ENCODE assay signal across 24 mouse cellular contexts in the genomic region with DNA sequence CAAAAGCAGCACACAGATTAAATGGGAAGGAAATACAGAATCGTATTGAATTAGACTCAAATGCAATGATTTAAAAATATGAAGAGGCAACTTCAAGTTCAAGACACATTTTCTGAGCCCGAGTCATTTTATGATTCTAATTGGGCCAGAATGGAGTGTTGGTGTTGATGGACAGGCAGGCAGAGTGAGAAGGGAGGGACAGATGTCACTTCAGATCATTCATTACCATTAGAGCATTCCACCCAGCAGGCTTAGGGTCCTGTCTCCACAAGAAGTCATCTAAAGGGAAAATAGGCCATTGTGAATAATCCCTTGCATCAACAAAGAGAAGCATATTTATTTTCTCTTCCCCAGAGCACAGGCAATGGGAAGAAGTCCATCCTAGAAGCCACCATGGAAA.
A peak's percentile ranks its signal among the peaks of the same experiment; 100 is the strongest.
DNase-seq lines count a peak whose midpoint lies in the region; ATAC-seq and TF ChIP-seq lines count a peak whose summit lies in the region.
"Had no signal": no experiment of that assay in that cellular context is flagged by ENCODE, and none has a peak within 500 bp of the region (broad histone marks: within the 10 kb centered on the region; RNA-seq: fewer than 3 reads in every experiment).

No protein-coding gene starts in this region.

- H3K36me3 ChIP-seq in hindbrain, embryonic 12.5 days, result no peaks in the 10 kb centered on the region
- H3K36me3 ChIP-seq in hindbrain, embryonic 16.5 days (ENCODE audit: control insufficient read depth, insufficient read depth, low read length), result no peaks in the 10 kb centered on the region
- H3K36me3 ChIP-seq in midbrain, embryonic 11.5 days (ENCODE audit: control insufficient read depth, insufficient read depth, low read length), result no peaks in the 10 kb centered on the region
- no peaks in the 10 kb centered on the region for H3K36me3 ChIP-seq in midbrain, embryonic 15.5 days (replicated peaks)
- no peaks in the 10 kb centered on the region for H3K36me3 ChIP-seq in midbrain, postnatal 0 days (ENCODE audit: insufficient read depth, low read length)
- no peaks in the 10 kb centered on the region for H3K36me3 ChIP-seq in midbrain, embryonic 13.5 days
- H3K36me3 ChIP-seq: embryonic facial prominence, embryonic 13.5 days; embryonic facial prominence, embryonic 15.5 days; forebrain, embryonic 10.5 days; forebrain, embryonic 12.5 days had no signal

- 82% methylated on average over 2 of the region's 2 CpGs for WGBS in hindbrain, embryonic 12.5 days
- WGBS in hindbrain, embryonic 16.5 days, result 67% methylated on average over 2 of the region's 2 CpGs
- WGBS in midbrain, embryonic 11.5 days, result 67% methylated on average over 2 of the region's 2 CpGs
- WGBS in midbrain, embryonic 15.5 days, result 53% methylated on average over 2 of the region's 2 CpGs
- WGBS in midbrain, postnatal 0 days, result 47% methylated on average over 2 of the region's 2 CpGs
- WGBS in midbrain, embryonic 13.5 days, result 57% methylated on average over 2 of the region's 2 CpGs

- DNase-seq in midbrain, embryonic 11.5 days (ENCODE audit: low spot score, missing footprints), result peak; percentile 77
- no peak for DNase-seq in midbrain, postnatal 0 days (ENCODE audit: low spot score)
- peak; percentile 46 for DNase-seq in retina, postnatal 1 day
- DNase-seq in retina, embryonic 14.5 days (ENCODE audit: low spot score), result no peak
- DNase-seq: adrenal gland, adult 2 months; adrenal gland, postnatal 10 days; adrenal gland, postnatal 25 days; cerebellum, adult 11 months; cerebellum, adult 18-20 months; cerebellum, adult 8-10 months; cerebellum, adult 9-11 months; cerebellum, postnatal 14 days; cerebellum, postnatal 36 days; embryo, embryonic 11 days had no signal

- H3K9ac ChIP-seq in hindbrain, embryonic 12.5 days, result no peak overlapping the region
- H3K9ac ChIP-seq in hindbrain, embryonic 16.5 days (ENCODE audit: low read depth, low read length), result no peak overlapping the region
- no peak overlapping the region for H3K9ac ChIP-seq in midbrain, embryonic 11.5 days (ENCODE audit: low read length)
- no peak overlapping the region for H3K9ac ChIP-seq in midbrain, embryonic 15.5 days
- H3K9ac ChIP-seq in midbrain, postnatal 0 days (replicated peaks; ENCODE audit: low read length, poor library complexity, severe bottlenecking), result no peak overlapping the region
- no peak overlapping the region for H3K9ac ChIP-seq in midbrain, embryonic 13.5 days (replicated peaks)
- H3K9ac ChIP-seq: embryonic facial prominence, embryonic 13.5 days; embryonic facial prominence, embryonic 15.5 days; forebrain, embryonic 12.5 days had no signal

- no peaks in the 10 kb centered on the region for H3K27me3 ChIP-seq in hindbrain, embryonic 12.5 days
- H3K27me3 ChIP-seq in hindbrain, embryonic 16.5 days (replicated peaks; ENCODE audit: control insufficient read depth, insufficient read depth, low read length), result no peaks in the 10 kb centered on the region
- H3K27me3 ChIP-seq in midbrain, embryonic 11.5 days (ENCODE audit: control insufficient read depth, insufficient read depth, low read length), result no peaks in the 10 kb centered on the region
- H3K27me3 ChIP-seq in midbrain, embryonic 15.5 days (replicated peaks), result no peaks in the 10 kb centered on the region
- no peaks in the 10 kb centered on the region for H3K27me3 ChIP-seq in midbrain, postnatal 0 days (ENCODE audit: insufficient read depth, low read length)
- no peaks in the 10 kb centered on the region for H3K27me3 ChIP-seq in midbrain, embryonic 13.5 days
- H3K27me3 ChIP-seq: embryonic facial prominence, embryonic 13.5 days; embryonic facial prominence, embryonic 15.5 days; forebrain, embryonic 12.5 days had no signal

- H3K27ac ChIP-seq in hindbrain, embryonic 12.5 days, result 0 out of 2 replicates have a peak overlapping the region, but pooled peaks have one; percentile 5
- H3K27ac ChIP-seq in hindbrain, embryonic 16.5 days (ENCODE audit: low read depth, low read length), result no peak overlapping the region
- H3K27ac ChIP-seq in midbrain, embryonic 11.5 days (ENCODE audit: low read depth, low read length), result no peak overlapping the region
- H3K27ac ChIP-seq in midbrain, embryonic 15.5 days, result no peak overlapping the region
- H3K27ac ChIP-seq in midbrain, postnatal 0 days (ENCODE audit: low read depth, low read length), result peak overlapping the region; percentile 13; the same call in 1 of the 2 replicates
- H3K27ac ChIP-seq in midbrain, embryonic 13.5 days, result no peak overlapping the region
- H3K27ac ChIP-seq: embryonic facial prominence, embryonic 13.5 days; embryonic facial prominence, embryonic 15.5 days; forebrain, embryonic 10.5 days; forebrain, embryonic 12.5 days had no signal

- TF ChIP-seq CTCF in midbrain, postnatal 0 days (IDR thresholded peaks at IDR 0.05), result no peak

- no peaks in the 10 kb centered on the region for H3K9me3 ChIP-seq in hindbrain, embryonic 12.5 days (replicated peaks)
- no peaks in the 10 kb centered on the region for H3K9me3 ChIP-seq in hindbrain, embryonic 16.5 days (ENCODE audit: control insufficient read depth, low read length)
- H3K9me3 ChIP-seq in midbrain, embryonic 11.5 days (ENCODE audit: control insufficient read depth, low read length), result no peaks in the 10 kb centered on the region
- no peaks in the 10 kb centered on the region for H3K9me3 ChIP-seq in midbrain, embryonic 15.5 days
- H3K9me3 ChIP-seq in midbrain, postnatal 0 days (ENCODE audit: low read length), result no peaks in the 10 kb centered on the region
- H3K9me3 ChIP-seq in midbrain, embryonic 13.5 days, result no peaks in the 10 kb centered on the region
- H3K9me3 ChIP-seq: embryonic facial prominence, embryonic 13.5 days; embryonic facial prominence, embryonic 15.5 days; forebrain, embryonic 10.5 days; forebrain, embryonic 12.5 days had no signal

- H3K4me1 ChIP-seq in hindbrain, embryonic 12.5 days, result no peaks in the 10 kb centered on the region
- H3K4me1 ChIP-seq in hindbrain, embryonic 16.5 days (ENCODE audit: control insufficient read depth, insufficient read depth, low read depth, low read length), result no peaks in the 10 kb centered on the region
- peaks cover 5% of the 10 kb centered on the region; the same call in 1 of the 2 replicates for H3K4me1 ChIP-seq in midbrain, embryonic 11.5 days (ENCODE audit: control insufficient read depth, insufficient read depth, low read length)
- 0 out of 2 replicates have a peak, but pooled peaks cover 5% of the 10 kb centered on the region for H3K4me1 ChIP-seq in midbrain, embryonic 15.5 days
- H3K4me1 ChIP-seq in midbrain, postnatal 0 days (ENCODE audit: insufficient read depth, low read length), result no peaks in the 10 kb centered on the region
- H3K4me1 ChIP-seq in midbrain, embryonic 13.5 days (replicated peaks), result peaks cover 9% of the 10 kb centered on the region; the same call in 1 of the 2 replicates
- H3K4me1 ChIP-seq: embryonic facial prominence, embryonic 13.5 days; embryonic facial prominence, embryonic 15.5 days; forebrain, embryonic 12.5 days had no signal

- H3K4me2 ChIP-seq in hindbrain, embryonic 12.5 days (replicated peaks), result no peak overlapping the region
- no peak overlapping the region for H3K4me2 ChIP-seq in hindbrain, embryonic 16.5 days (ENCODE audit: low read length)
- H3K4me2 ChIP-seq in midbrain, embryonic 11.5 days, result no peak overlapping the region
- H3K4me2 ChIP-seq in midbrain, embryonic 15.5 days, result no peak overlapping the region
- H3K4me2 ChIP-seq in midbrain, postnatal 0 days (ENCODE audit: low read depth, low read length, poor library complexity, severe bottlenecking), result no peak overlapping the region
- H3K4me2 ChIP-seq in midbrain, embryonic 13.5 days (replicated peaks), result no peak overlapping the region
- H3K4me2 ChIP-seq: embryonic facial prominence, embryonic 13.5 days; embryonic facial prominence, embryonic 15.5 days; forebrain, embryonic 12.5 days had no signal

- H3K4me3 ChIP-seq in hindbrain, embryonic 12.5 days, result no peak overlapping the region
- no peak overlapping the region for H3K4me3 ChIP-seq in hindbrain, embryonic 16.5 days (ENCODE audit: low read length)
- no peak overlapping the region for H3K4me3 ChIP-seq in midbrain, embryonic 11.5 days (ENCODE audit: low read depth, low read length)
- H3K4me3 ChIP-seq in midbrain, embryonic 15.5 days, result no peak overlapping the region
- no peak overlapping the region for H3K4me3 ChIP-seq in midbrain, postnatal 0 days (ENCODE audit: low read depth, low read length)
- no peak overlapping the region for H3K4me3 ChIP-seq in midbrain, embryonic 13.5 days (replicated peaks)
- H3K4me3 ChIP-seq: embryonic facial prominence, embryonic 13.5 days; embryonic facial prominence, embryonic 15.5 days; erythroblast, embryonic 14.5 days; forebrain, embryonic 10.5 days; forebrain, embryonic 12.5 days had no signal

- no peak for ATAC-seq in hindbrain, embryonic 12.5 days (ENCODE audit: low FRiP score)
- no peak for ATAC-seq in hindbrain, embryonic 16.5 days
- no peak for ATAC-seq in midbrain, embryonic 11.5 days (ENCODE audit: low FRiP score)
- no peak for ATAC-seq in midbrain, embryonic 15.5 days (replicated peaks)
- no peak for ATAC-seq in midbrain, postnatal 0 days (ENCODE audit: low FRiP score)
- no peak for ATAC-seq in midbrain, embryonic 13.5 days
- ATAC-seq: forebrain, embryonic 14.5 days had no signal

Comparison
In these comparisons a context has a peak if more than half of its experiments do, and no peak if none do; other contexts are left out.
1. H3K27ac ChIP-seq: peak in hindbrain, embryonic 12.5 days (single experiment) and midbrain, postnatal 0 days (single experiment); none in hindbrain, embryonic 16.5 days (single experiment), midbrain, embryonic 11.5 days (single experiment), midbrain, embryonic 15.5 days (single experiment) and midbrain, embryonic 13.5 days (single experiment).
2. DNase-seq: peak in midbrain, embryonic 11.5 days (single experiment) and retina, postnatal 1 day (single experiment); none in midbrain, postnatal 0 days (single experiment) and retina, embryonic 14.5 days (single experiment).